Mouse (Mus musculus): ENCODE results near the gene Pex26. TPM values are rescaled to one million over a fixed set of nuclear protein-coding genes. Genes with fewer than 3 reads are reported as not detected.

Gene Pex26
- total RNA-seq, 4 experiments from 2014 or later = 12.1 to 14.2 (median 13.1) TPM

DNA sequence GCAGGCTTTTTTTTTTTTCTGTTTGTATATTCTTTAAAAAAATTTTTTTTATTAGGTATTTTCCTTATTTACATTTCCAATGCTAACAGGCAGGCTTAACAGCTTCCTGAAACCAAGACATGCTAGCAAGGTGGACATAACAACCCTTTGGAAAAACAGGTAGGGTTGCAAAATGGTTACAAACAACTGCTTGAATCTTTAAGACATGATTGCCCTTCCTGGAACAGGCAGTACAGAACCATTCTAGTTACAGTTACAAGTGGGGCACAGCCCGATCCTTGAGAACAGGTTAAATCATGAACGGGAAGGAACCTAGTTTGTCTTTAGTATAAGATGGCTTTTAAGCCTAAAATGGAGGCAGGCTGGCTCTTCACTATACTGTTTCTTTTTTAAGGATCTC, 52.9 kb downstream of the Pex26 start:
- no peak for DNase-seq (ENCODE audit: low spot score in 2 of 2)

DNA sequence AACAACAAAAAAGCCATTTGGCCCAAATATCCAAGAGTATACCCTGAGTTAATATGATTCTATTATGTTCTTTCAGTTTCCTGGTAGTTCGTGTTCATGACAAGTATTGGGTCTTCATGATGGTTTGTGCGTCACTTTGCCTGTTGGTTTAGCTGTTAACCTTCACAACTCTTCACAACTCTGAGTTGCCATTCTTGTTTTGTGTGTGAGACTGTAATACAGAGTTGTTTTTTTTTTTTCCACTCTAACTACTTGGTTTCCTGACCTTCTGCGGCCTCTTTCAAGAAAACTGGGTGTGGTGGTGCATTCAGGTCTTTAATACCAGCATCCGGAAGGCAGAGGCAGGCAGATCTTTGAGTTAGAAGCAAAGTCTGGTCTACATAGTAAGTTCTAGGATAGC, 54.7 kb downstream of the Pex26 start:
- DNase-seq (ENCODE audit: low spot score in 2 of 2) = no peak

DNA sequence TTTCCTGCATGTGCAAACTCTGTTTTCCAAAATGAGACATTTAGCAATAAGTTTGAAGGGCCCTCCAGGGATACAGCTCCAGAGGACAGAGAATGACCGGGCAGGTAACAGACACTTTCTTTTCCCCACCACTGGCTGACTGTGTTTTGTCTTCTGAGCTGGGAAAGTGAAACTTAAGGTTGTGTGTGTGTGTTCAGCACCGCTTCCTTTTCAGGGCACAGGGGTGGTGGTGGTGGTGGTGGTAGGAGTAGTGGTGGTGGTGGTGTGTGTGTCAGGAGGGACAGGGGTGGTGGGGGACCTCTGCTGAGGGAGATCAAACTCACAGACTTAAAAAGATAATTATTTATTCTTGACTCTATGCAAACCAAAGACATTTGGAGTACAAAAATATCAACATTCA, 58.3 kb downstream of the Pex26 start:
- DNase-seq (ENCODE audit: low spot score in 2 of 2) = no peak

DNA sequence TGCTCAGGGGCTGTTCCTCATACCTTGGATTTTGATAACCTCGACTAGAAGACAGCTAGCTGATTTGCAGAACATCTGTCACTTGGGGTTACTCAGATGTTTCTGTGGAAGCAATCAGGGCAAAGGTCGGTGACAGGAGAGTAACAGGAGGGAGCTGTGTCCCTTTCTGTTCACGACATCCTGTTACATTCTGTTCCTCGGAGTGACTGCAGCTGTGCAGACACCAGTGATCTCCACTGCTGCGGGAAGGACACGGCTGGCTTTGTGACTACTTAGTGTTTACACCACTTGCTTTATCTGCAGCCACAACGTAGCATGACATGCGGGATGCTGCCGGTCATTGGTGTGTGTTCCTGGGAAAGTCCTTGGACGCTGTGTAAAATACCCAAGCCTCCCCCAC, 59.7 kb downstream of the Pex26 start:
- no peak for DNase-seq (ENCODE audit: low spot score in 2 of 2)

DNA sequence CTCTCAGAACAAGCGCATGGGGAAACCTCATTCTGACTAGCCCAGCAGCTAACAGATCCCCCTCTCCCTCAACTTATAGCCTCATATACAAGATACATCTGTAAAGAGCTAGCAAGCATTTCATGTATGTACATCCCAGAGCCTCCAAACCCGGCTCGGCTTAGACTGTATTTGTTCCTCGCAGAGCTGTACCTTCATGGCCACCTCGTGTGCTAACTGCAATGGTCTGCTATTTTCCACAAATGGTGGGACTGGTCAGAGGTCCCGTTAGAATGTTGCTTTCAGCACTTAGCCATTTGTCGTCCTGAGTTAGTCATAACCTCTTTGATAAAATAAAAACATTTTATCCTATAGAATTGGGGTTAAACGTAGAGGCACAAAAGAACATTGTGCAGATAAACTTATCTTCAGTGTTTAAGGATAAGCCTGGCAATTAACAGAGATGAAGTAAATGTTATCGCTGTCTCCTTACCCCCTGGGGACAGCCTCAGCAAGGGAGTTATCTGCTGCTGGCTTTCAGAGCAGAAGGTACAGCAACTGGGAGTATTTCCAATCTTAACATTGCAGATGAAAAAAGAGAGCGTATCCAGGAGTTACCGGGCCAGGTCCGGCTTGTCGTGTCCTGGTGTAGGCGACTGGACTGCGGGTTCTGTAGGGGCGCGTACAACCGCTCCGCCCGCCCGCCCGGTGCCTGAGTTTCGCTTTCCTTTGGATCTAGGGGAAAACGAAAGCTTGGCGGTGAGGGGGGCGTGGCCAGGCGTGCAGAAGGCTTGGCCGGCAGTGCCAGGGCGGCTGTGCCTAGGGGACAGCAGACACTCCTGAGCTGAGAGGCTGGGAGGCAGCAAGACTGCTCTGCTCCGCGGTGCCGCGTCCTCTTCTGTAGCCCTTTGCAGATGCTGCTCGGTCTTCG, 61.9 kb downstream of the Pex26 start, which contains the start of gene Usp18:
Gene Usp18 (plus strand): TSS at position 780 of the 910 bp plus-strand sequence.
- DNase-seq (ENCODE audit: low spot score in 2 of 2) = peak; percentile 27 to 38

DNA sequence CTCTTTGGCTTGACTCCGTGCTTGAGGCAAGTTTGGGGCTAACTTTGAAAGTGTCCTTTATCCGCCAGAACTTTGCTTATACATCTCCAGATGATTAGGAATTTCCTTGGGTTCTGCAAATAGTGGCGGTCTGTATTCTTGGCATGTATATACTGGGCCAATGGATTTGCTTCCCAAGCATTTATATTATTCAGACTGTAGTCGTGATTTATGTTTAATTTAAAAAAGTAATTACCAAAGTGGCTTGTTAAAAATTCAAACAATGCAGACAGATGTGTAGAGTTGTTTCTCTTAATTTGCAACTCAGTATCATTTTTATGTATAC, 62.5 kb downstream of the Pex26 start:
- no peak for DNase-seq (ENCODE audit: low spot score in 2 of 2)

Other genes with a start within 250 kb of the Pex26 start
- gene Mical3, start 52.7 kb upstream of the Pex26 start, total RNA-seq (2022) = 100 to 1,000 TPM in 1 of 4 experiments, 10 to 100 TPM in 3; 78.3 to 102 (median 90.8) TPM
- 1 to 10 TPM; 6.5 to 7.9 (median 7.0) TPM for gene Tuba8, start 27.0 kb downstream of the Pex26 start, total RNA-seq (2022)
- 1 to 10 TPM in 2 of 4 experiments, under 1 TPM in 1, not detected in 1; 0.50 to 3.1 (median 2.8) TPM for gene Usp18, start 62.2 kb downstream of the Pex26 start, total RNA-seq (2022)
- 10 to 100 TPM; 10.7 to 18.0 (median 14.9) TPM for gene Slc6a13, start 116.6 kb downstream of the Pex26 start, total RNA-seq (2022)
- 1 to 10 TPM; 1.5 to 4.5 (median 2.6) TPM for gene Slc6a12, start 159.4 kb downstream of the Pex26 start, total RNA-seq (2022)

Measured in layer of hippocampus, adult 8-10 months (tissue).